Mouse (Mus musculus) heart, adult 2 months (tissue): ENCODE measurements around the gene Kif5c. TPM values are rescaled to one million over a fixed set of nuclear protein-coding genes. Genes with fewer than 3 reads are reported as not detected.

Experiments
- DNase-seq, 2 experiments: peaks; one replicate each; pipeline ENCODE4 v3.0.0; 2021
- H3K27ac ChIP-seq: fragments of 200-600 bp; 2 replicates; pipeline ENCODE4 v1.8.1; 2022
- H3K27me3 ChIP-seq: fragments of 200-500 bp; 2 replicates; pipeline ENCODE4 v1.6.1; 2012; ENCODE audit warnings: mild to moderate bottlenecking, low read length, inconsistent platforms, mixed read lengths; ENCODE audit not compliant: control insufficient read depth, insufficient read depth
- H3K36me3 ChIP-seq: fragments of 200-500 bp; 2 replicates; pipeline ENCODE4 v1.6.1; 2012; ENCODE audit warnings: low read length, inconsistent platforms; ENCODE audit not compliant: control insufficient read depth, insufficient read depth
- H3K4me1 ChIP-seq: fragments of 200-500 bp; 2 replicates; pipeline ENCODE4 v1.6.1; 2011; ENCODE audit warnings: low read length; ENCODE audit not compliant: control insufficient read depth, insufficient read depth
- H3K4me3 ChIP-seq: fragments of 200-600 bp; 2 replicates; pipeline ENCODE4 v1.8.1; 2022
- H3K79me2 ChIP-seq: fragments of 200-500 bp; replicated peaks from 2 replicates; pipeline ENCODE4 v1.6.1; 2012; ENCODE audit warnings: mild to moderate bottlenecking, inconsistent platforms, low read length, moderate library complexity, mixed read lengths; ENCODE audit not compliant: control insufficient read depth, insufficient read depth
- H3K9ac ChIP-seq: fragments of 200-500 bp; 2 replicates; pipeline ENCODE4 v1.6.1; 2012; ENCODE audit warnings: low read depth, mild to moderate bottlenecking, control low read depth, inconsistent platforms, low read length, mixed read lengths
- CTCF ChIP-seq: fragments of 200-600 bp; IDR thresholded peaks from 2 replicates; pipeline ENCODE4 v1.8.1; 2022; ENCODE audit warnings: antibody characterized with exemption, mild to moderate bottlenecking, moderate library complexity
- EP300 ChIP-seq: fragments of 200-500 bp; IDR thresholded peaks from 2 replicates; pipeline ENCODE4 v1.6.1; 2011; ENCODE audit warnings: low read depth, low read length, control low read depth; ENCODE audit not compliant: insufficient read depth
- POLR2A ChIP-seq: fragments of 200-500 bp; IDR thresholded peaks from 2 replicates; pipeline ENCODE4 v1.6.1; 2011; ENCODE audit warnings: mild to moderate bottlenecking, low read depth, low read length, control low read depth; ENCODE audit not compliant: insufficient read depth
- WGBS: fragments of 180-500 bp; shearing (Covaris S2); methylation state at CpG from one replicate; pipeline ENCODE4 v1.1.7; 2018; 5-methylcytosine and 5-hydroxymethylcytosine counted together
- intact Hi-C: fragments of 180-260 bp; cut with DNase I; formaldehyde crosslinking; loops from one replicate; pipeline ENCODE4 v1.15.1; 2025
- polyA plus RNA-seq: library from polyadenylated mRNA; depleted of rRNA; stranded (reverse); fragments of >200 nt; gene quantifications from 2 replicates; pipeline ENCODE4 v1.2.3, GENCODE M21; 2012
- total RNA-seq, 2 experiments: library from RNA; stranded (reverse); gene quantifications; 2 replicates each; pipeline ENCODE4 v1.2.3; 2021

Kif5c gene
- total and polyA plus RNA-seq, 3 experiments: 0.52 to 0.82 (median 0.60) TPM

DNA sequence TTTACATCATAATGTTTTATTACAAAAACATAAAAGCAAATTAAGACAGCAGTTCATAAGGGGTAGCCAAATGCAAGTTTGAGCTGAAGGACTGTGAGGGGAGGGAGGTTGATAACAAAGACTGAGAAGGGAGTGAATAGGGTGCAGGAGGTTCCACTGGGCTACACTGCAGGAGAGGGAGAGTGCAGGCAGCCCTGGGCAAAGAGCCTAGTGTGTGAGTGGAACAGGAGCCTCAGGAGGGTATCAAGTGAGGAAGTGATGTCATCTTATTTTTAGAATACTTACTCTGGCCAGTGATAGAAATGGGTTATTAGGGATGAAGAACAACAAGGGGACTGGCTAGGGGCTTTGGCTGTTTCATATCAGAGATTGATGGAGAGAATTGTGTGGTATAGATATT lies 42.2 kb downstream of the Kif5c start:
- Histone ChIP-seq H3K27me3 (no peaks in the 10 kb centered on the region), H3K9ac (no peak overlapping the region), H3K79me2 (no peaks in the 10 kb centered on the region), H3K27ac (no peak overlapping the region), H3K36me3 (no peaks in the 10 kb centered on the region), H3K4me3 (no peak overlapping the region), H3K4me1 (no peaks in the 10 kb centered on the region)
- intact Hi-C loops: no loop called here
- no peak for TF ChIP-seq CTCF
- no peak for TF ChIP-seq POLR2A
- TF ChIP-seq EP300: no peak
- no peak for DNase-seq

DNA sequence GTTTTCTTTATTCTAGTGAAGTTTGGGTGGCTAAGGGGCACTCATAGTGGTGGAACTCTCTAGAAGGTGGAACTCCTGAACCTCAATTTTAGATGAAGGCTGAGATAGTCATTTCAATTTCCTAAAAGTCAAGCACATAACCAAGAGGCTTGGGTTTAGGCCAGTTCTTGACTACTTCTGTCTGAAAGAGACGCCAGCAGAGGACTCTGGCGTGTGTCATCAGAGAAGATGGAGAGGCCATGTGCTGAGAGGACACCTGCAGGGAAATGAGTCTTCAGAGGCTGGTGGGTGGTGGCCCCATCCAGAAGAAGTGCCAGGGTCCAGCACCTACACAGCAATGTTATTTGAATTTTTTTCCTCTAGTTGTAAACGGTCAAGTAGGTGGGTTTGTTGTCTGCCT lies 42.8 kb downstream of the Kif5c start:
- Histone ChIP-seq H3K4me3 (no peak overlapping the region), H3K79me2 (no peaks in the 10 kb centered on the region), H3K36me3 (no peaks in the 10 kb centered on the region), H3K4me1 (no peaks in the 10 kb centered on the region), H3K9ac (no peak overlapping the region), H3K27me3 (no peaks in the 10 kb centered on the region), H3K27ac (no peak overlapping the region)
- intact Hi-C loops: no loop called here
- DNase-seq: no peak
- TF ChIP-seq POLR2A (no peak), CTCF (no peak), EP300 (no peak)
- 76% methylated on average over 3 of the region's 3 CpGs for WGBS

DNA sequence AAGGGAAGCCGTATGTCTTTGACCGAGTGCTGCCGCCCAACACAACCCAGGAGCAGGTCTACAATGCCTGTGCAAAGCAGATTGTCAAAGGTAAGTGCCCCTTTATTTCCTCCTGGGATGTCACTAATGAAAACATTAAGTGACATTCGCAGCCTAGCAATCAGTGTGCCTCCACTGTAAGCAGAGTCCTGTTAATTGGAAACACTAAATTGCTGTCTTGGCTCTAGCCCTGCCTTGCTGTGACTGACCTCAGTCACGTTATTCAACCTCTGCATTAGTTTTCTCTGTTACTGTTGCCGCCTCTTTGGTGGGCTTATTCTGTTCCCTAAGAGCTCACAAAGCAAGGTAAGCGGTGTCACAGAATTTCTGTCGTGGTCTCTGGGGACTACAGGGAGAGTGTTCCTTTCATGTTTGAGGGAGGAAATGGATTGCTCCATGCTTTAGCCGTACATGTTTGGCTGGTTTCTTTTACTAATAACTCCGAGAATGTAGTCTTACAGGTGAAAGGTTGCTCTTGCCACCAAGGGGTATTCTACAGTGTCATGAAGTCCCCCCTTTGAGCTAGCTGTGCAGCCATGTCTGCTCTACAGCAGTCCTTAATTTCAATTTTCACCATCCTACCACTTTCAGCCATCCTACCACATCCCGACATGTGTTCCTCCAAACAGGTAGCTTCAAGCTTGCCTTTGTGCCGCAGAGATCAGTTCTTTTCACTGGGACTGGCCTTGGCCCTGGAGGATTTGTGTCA lies 52.8 kb downstream of the Kif5c start:
- Histone ChIP-seq H3K79me2 (no peaks in the 10 kb centered on the region), H3K9ac (no peak overlapping the region), H3K4me3 (no peak overlapping the region), H3K27me3 (no peaks in the 10 kb centered on the region), H3K4me1 (no peaks in the 10 kb centered on the region), H3K36me3 (no peaks in the 10 kb centered on the region), H3K27ac (no peak overlapping the region)
- intact Hi-C loops: no loop called here
- no peak for TF ChIP-seq CTCF
- no peak for TF ChIP-seq EP300
- TF ChIP-seq POLR2A: no peak
- WGBS: 82% methylated on average over 12 of the region's 12 CpGs
- no peak for DNase-seq

DNA sequence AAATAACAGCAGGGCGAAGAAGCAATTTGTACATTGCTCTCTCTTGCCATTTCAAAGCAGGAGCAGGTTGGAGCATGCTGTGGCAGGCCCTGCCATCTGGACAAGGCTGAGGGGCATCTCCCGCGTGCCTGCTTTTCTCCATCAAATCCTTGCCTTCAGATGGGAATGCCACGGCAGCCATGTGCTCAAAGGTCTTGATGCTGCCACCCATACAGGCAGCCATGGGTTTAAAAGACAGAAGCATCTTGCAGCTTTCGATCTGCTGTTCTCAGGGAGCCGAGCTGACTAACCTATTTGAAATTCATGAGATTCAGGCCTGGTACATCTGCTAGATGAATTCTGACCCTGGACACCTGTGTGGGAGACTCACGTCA lies 53.4 kb downstream of the Kif5c start:
- no peak for DNase-seq
- Histone ChIP-seq H3K9ac (no peak overlapping the region), H3K27ac (no peak overlapping the region), H3K27me3 (no peaks in the 10 kb centered on the region), H3K36me3 (no peaks in the 10 kb centered on the region), H3K4me1 (no peaks in the 10 kb centered on the region), H3K79me2 (no peaks in the 10 kb centered on the region), H3K4me3 (no peak overlapping the region)
- intact Hi-C loops: no loop called here
- no peak for TF ChIP-seq POLR2A
- TF ChIP-seq CTCF: no peak
- TF ChIP-seq EP300: no peak
- WGBS: 88% methylated on average over 7 of the region's 7 CpGs

DNA sequence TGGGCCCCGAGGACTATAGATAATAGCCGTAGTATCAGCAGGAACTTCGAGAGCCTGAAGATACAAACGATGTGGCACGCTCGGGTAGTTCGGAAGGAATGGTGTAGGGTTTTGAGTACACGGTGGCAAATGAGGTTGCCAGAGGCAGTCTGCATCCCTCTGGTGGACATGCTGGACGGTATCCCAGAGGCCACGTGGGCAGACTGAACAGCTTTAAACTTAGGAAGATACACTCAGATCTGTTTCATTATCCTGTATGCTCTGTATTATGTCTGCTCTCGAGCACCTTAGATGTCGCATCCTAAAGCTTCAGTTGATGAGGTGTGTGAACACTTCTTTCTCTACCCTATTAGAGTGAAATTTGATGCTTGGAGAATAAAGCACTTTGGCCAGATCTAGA lies 56.9 kb downstream of the Kif5c start:
- H3K9ac ChIP-seq: no peak overlapping the region
- no peak for DNase-seq
- no peaks in the 10 kb centered on the region for H3K36me3 ChIP-seq
- H3K27ac ChIP-seq: no peak overlapping the region
- 68% methylated on average over 12 of the region's 12 CpGs for WGBS
- no peaks in the 10 kb centered on the region for H3K79me2 ChIP-seq
- intact Hi-C loops: no loop called here
- H3K27me3 ChIP-seq: no peaks in the 10 kb centered on the region
- TF ChIP-seq CTCF: no peak
- TF ChIP-seq EP300: no peak
- no peak for TF ChIP-seq POLR2A
- H3K4me1 ChIP-seq: no peaks in the 10 kb centered on the region
- H3K4me3 ChIP-seq: no peak overlapping the region

DNA sequence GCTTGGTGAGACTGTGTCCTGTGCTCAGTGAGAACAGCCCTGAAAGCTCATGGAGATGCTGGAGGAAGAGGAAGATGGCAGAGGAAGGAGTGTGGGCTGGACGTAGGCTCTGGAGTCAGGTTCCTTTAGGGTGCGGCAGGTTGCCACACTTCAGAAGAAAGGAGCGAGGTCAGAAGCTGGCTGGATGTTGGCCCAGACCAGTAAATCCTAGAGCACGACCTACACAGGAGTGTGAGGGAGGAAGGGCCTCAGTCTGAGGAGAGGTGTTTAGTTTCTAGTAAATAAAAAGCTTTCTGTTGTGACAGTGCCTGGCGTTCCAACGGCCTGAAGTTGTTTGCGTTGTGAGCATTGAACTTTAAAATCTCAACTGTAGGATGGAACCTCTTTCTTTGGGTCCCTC lies 59.3 kb downstream of the Kif5c start:
- H3K27ac ChIP-seq: no peak overlapping the region
- DNase-seq: no peak
- intact Hi-C loops: no loop called here
- no peak overlapping the region for H3K9ac ChIP-seq
- H3K27me3 ChIP-seq: no peaks in the 10 kb centered on the region
- no peak overlapping the region for H3K4me3 ChIP-seq
- 81% methylated on average over 7 of the region's 7 CpGs for WGBS
- no peaks in the 10 kb centered on the region for H3K36me3 ChIP-seq
- no peak for TF ChIP-seq CTCF
- TF ChIP-seq POLR2A: no peak
- no peak for TF ChIP-seq EP300
- H3K4me1 ChIP-seq: no peaks in the 10 kb centered on the region
- H3K79me2 ChIP-seq: no peaks in the 10 kb centered on the region
